Mouse (Mus musculus): ENCODE measurements at regions not wholly inside any gene's neighbourhood (a gene's known extent, or its start where the extent isn't known, plus 50 kb on each side); places are given as distances from the start of the nearest gene placed in this dataset.

- no peak overlapping the region for H3K4me2 ChIP-seq (ENCODE audit: low read length)
- H3K4me3 ChIP-seq (ENCODE audit: control insufficient read depth in 1 of 2, insufficient read depth in 1 of 2, low read depth in 1 of 2, low read length in 2 of 2) = no peak overlapping the region
- no peaks in the 10 kb centered on the region for H3K27me3 ChIP-seq (ENCODE audit: control insufficient read depth, insufficient read depth, low read length)
- no peak for ATAC-seq (ENCODE audit: insufficient number of reproducible peaks, insufficient read depth, low FRiP score, low read depth)
- H3K27ac ChIP-seq (replicated peaks in 1 of 2; ENCODE audit: control insufficient read depth in 1 of 2, insufficient read depth in 1 of 2, low read depth in 2 of 2, low read length in 2 of 2) = no peak overlapping the region
- no peaks in the 10 kb centered on the region for H3K36me3 ChIP-seq (ENCODE audit: control insufficient read depth, insufficient read depth, low read length)
- H3K9ac ChIP-seq (ENCODE audit: low read length) = no peak overlapping the region
- H3K4me1 ChIP-seq (ENCODE audit: control insufficient read depth in 2 of 2, insufficient read depth in 2 of 2, low read length in 2 of 2) = peaks cover 0 to 2% of the 10 kb centered on the region in 2 experiments; a peak in 2 of 4 replicates
- 0 out of 2 replicates have a peak, but pooled peaks cover 3% of the 10 kb centered on the region for H3K9me3 ChIP-seq (ENCODE audit: control insufficient read depth, low read length)
- 56% methylated on average over 7 of the region's 7 CpGs for WGBS
Observed at GRCm38 (mm10) chr11:90136307-90136706, 51.2 kb upstream of the Gm45716 start.
